ENCODE assay signal across 8 mouse cellular contexts in genomic region chr2:5714211-5715053, GRCm38 (mm10). TPM values are rescaled to one million over a fixed set of nuclear protein-coding genes. Genes with fewer than 3 reads are reported as not detected.
A peak's percentile ranks its signal among the peaks of the same experiment; 100 is the strongest.
DNase-seq lines count a peak whose midpoint lies in the region; ATAC-seq and TF ChIP-seq lines count a peak whose summit lies in the region.

Gene Camk1d (minus strand): TSS chr2:5714515.

- H3K79me2 ChIP-seq in myocyte (ENCODE audit: control insufficient read depth, insufficient read depth), result no peaks in the 10 kb centered on the region

- peak; percentile 44; the same call in 1 of the 2 replicates for TF ChIP-seq CTCF in bone marrow, adult 2 months (IDR thresholded peaks at IDR 0.05; ENCODE audit: control insufficient read depth, insufficient read depth, low read length)
- peak; percentile 63 for TF ChIP-seq CTCF in kidney, postnatal 0 days (IDR thresholded peaks at IDR 0.05; ENCODE audit: low read depth)

- H3K27me3 ChIP-seq in embryonic facial prominence, embryonic 15.5 days, result peaks cover 15% of the 10 kb centered on the region; the same call in 1 of the 2 replicates
- H3K27me3 ChIP-seq in heart, embryonic 12.5 days (replicated peaks), result peaks cover 35% of the 10 kb centered on the region
- 0 out of 2 replicates have a peak, but pooled peaks cover 13% of the 10 kb centered on the region for H3K27me3 ChIP-seq in kidney, postnatal 0 days (ENCODE audit: insufficient read depth, low read length)
- H3K27me3 ChIP-seq in liver, embryonic 11.5 days (replicated peaks; ENCODE audit: control insufficient read depth, insufficient read depth, low read length), result peaks cover 23% of the 10 kb centered on the region
- no peaks in the 10 kb centered on the region for H3K27me3 ChIP-seq in myocyte (ENCODE audit: control insufficient read depth, insufficient read depth, insufficient read length)

- H3K4me3 ChIP-seq in bone marrow, adult 2 months (replicated peaks; ENCODE audit: control insufficient read depth, low read depth, low read length), result peak within 1 kb of the TSS; percentile 98
- H3K4me3 ChIP-seq in embryonic facial prominence, embryonic 15.5 days (replicated peaks), result peak within 1 kb of the TSS; percentile 67
- H3K4me3 ChIP-seq in heart, embryonic 12.5 days, result peak within 1 kb of the TSS; percentile 76
- peak within 1 kb of the TSS; percentile 60 for H3K4me3 ChIP-seq in kidney, postnatal 0 days (replicated peaks; ENCODE audit: low read depth, low read length)
- H3K4me3 ChIP-seq in liver, embryonic 11.5 days (ENCODE audit: low read depth, low read length), result peak within 1 kb of the TSS; percentile 69
- H3K4me3 ChIP-seq in myocyte, result peak within 1 kb of the TSS; percentile 56

- under 1% methylated on average over 80 of the region's 80 CpGs for WGBS in bone marrow, adult 2 months
- WGBS in embryonic facial prominence, embryonic 15.5 days, result under 1% methylated on average over 72 of the region's 80 CpGs
- WGBS in heart, embryonic 12.5 days, result under 1% methylated on average over 73 of the region's 80 CpGs
- under 1% methylated on average over 74 of the region's 80 CpGs for WGBS in kidney, postnatal 0 days
- under 1% methylated on average over 74 of the region's 80 CpGs for WGBS in liver, embryonic 11.5 days

- DNase-seq in A20 (ENCODE audit: low read depth, low spot score), result peak; percentile 94
- peak; percentile 83 for DNase-seq in kidney, postnatal 0 days (ENCODE audit: low spot score)
- peak; percentile 86 for DNase-seq in liver, embryonic 11.5 days (ENCODE audit: low spot score)
- peak; percentile 79 to 90 for DNase-seq in spleen, postnatal 4 days (ENCODE audit: low spot score in 2 of 2)

- H3K36me3 ChIP-seq in embryonic facial prominence, embryonic 15.5 days, result no peaks in the 10 kb centered on the region
- H3K36me3 ChIP-seq in heart, embryonic 12.5 days, result no peaks in the 10 kb centered on the region
- H3K36me3 ChIP-seq in kidney, postnatal 0 days (ENCODE audit: insufficient read depth, low read length), result no peaks in the 10 kb centered on the region
- H3K36me3 ChIP-seq in liver, embryonic 11.5 days (ENCODE audit: control insufficient read depth, insufficient read depth, low read length), result no peaks in the 10 kb centered on the region
- H3K36me3 ChIP-seq in myocyte (ENCODE audit: control insufficient read depth, insufficient read depth), result no peaks in the 10 kb centered on the region

- H3K4me2 ChIP-seq in embryonic facial prominence, embryonic 15.5 days (replicated peaks), result peak within 1 kb of the TSS; percentile 99
- peak within 1 kb of the TSS; percentile 90 for H3K4me2 ChIP-seq in heart, embryonic 12.5 days
- peak within 1 kb of the TSS; percentile 98 for H3K4me2 ChIP-seq in kidney, postnatal 0 days (ENCODE audit: low read length)
- H3K4me2 ChIP-seq in liver, embryonic 11.5 days, result peak within 1 kb of the TSS; percentile 100
- H3K4me2 ChIP-seq in myocyte (ENCODE audit: low read depth), result peak within 1 kb of the TSS; percentile 99

- peak within 1 kb of the TSS; percentile 89 for H3K27ac ChIP-seq in bone marrow, adult 2 months (ENCODE audit: control insufficient read depth, insufficient read depth, low read depth, low read length, poor library complexity)
- peak within 1 kb of the TSS; percentile 72 for H3K27ac ChIP-seq in embryonic facial prominence, embryonic 15.5 days (replicated peaks)
- no peak within 1 kb of the TSS for H3K27ac ChIP-seq in heart, embryonic 12.5 days (ENCODE audit: poor library complexity, severe bottlenecking)
- no peak within 1 kb of the TSS for H3K27ac ChIP-seq in kidney, postnatal 0 days
- no peak within 1 kb of the TSS for H3K27ac ChIP-seq in liver, embryonic 11.5 days (ENCODE audit: low read depth, low read length)

- H3K4me1 ChIP-seq in bone marrow, adult 2 months (ENCODE audit: control insufficient read depth, insufficient read depth, low read length), result peaks cover 3% of the 10 kb centered on the region
- H3K4me1 ChIP-seq in embryonic facial prominence, embryonic 15.5 days, result peaks cover 20% of the 10 kb centered on the region; the same call in 1 of the 2 replicates
- peaks cover 12% of the 10 kb centered on the region; the same call in 1 of the 2 replicates for H3K4me1 ChIP-seq in heart, embryonic 12.5 days (replicated peaks)
- peaks cover 2% of the 10 kb centered on the region; the same call in 1 of the 2 replicates for H3K4me1 ChIP-seq in kidney, postnatal 0 days (replicated peaks; ENCODE audit: insufficient read depth, low read length)
- peaks cover 13% of the 10 kb centered on the region; the same call in 1 of the 2 replicates for H3K4me1 ChIP-seq in liver, embryonic 11.5 days (replicated peaks; ENCODE audit: control insufficient read depth, insufficient read depth, low read length)

- peak; percentile 84 for ATAC-seq in embryonic facial prominence, embryonic 15.5 days (ENCODE audit: insufficient number of reproducible peaks, low FRiP score, low TSS enrichment, low read depth)
- ATAC-seq in heart, embryonic 12.5 days (ENCODE audit: insufficient number of reproducible peaks, low FRiP score), result peak; percentile 78
- peak; percentile 90 for ATAC-seq in kidney, postnatal 0 days (replicated peaks; ENCODE audit: low FRiP score, low read depth)
- ATAC-seq in liver, embryonic 11.5 days (replicated peaks; ENCODE audit: low FRiP score), result peak; percentile 83

- H3K9me3 ChIP-seq in embryonic facial prominence, embryonic 15.5 days (replicated peaks), result peaks cover 5% of the 10 kb centered on the region; the same call in 1 of the 2 replicates
- peaks cover 8% of the 10 kb centered on the region for H3K9me3 ChIP-seq in heart, embryonic 12.5 days (replicated peaks)
- H3K9me3 ChIP-seq in kidney, postnatal 0 days (replicated peaks; ENCODE audit: low read length), result no peaks in the 10 kb centered on the region
- H3K9me3 ChIP-seq in liver, embryonic 11.5 days (ENCODE audit: control insufficient read depth, low read length), result no peaks in the 10 kb centered on the region

- H3K9ac ChIP-seq in embryonic facial prominence, embryonic 15.5 days, result peak within 1 kb of the TSS; percentile 44
- H3K9ac ChIP-seq in heart, embryonic 12.5 days, result peak within 1 kb of the TSS; percentile 64
- peak within 1 kb of the TSS; percentile 19; the same call in 1 of the 2 replicates for H3K9ac ChIP-seq in kidney, postnatal 0 days (ENCODE audit: low read depth, low read length)
- H3K9ac ChIP-seq in liver, embryonic 11.5 days (ENCODE audit: low read depth, low read length), result peak within 1 kb of the TSS; percentile 44

- peak within 1 kb of the TSS; percentile 11 for H3ac ChIP-seq in myocyte (ENCODE audit: control insufficient read depth, insufficient read length)

- TF ChIP-seq POLR2A in bone marrow, adult 2 months (IDR thresholded peaks at IDR 0.05; ENCODE audit: borderline replicate concordance, control insufficient read depth, low read depth, low read length), result peak; percentile 60; the same call in 1 of the 2 replicates
- TF ChIP-seq POLR2A in myocyte (IDR thresholded peaks at IDR 0.05; ENCODE audit: insufficient read length, low read depth), result peak; percentile 42

TF ChIP-seq in myocyte, 11 proteins besides CTCF, POLR2A, EP300 and RAD21:
- no peak for TF ChIP-seq POLR2AphosphoS2 (IDR thresholded peaks at IDR 0.05; ENCODE audit: insufficient read length, low read depth)
TF ChIP-seq in myocyte: peak in this region for 0.

RNA-seq across cellular contexts. Expression of gene Camk1d, which starts in this region (rescaled TPM):
- polyA plus RNA-seq in bone marrow, adult 2 months (2011; ENCODE audit: insufficient read depth, insufficient read length, low replicate concordance, missing spikeins), result 3.4 and 9.8 TPM in 2 replicates
- polyA plus RNA-seq in embryonic facial prominence, embryonic 15.5 days (2015; fragmentation: Nextera tagmentation; extraction: Ambion mirVana), result 6.9 and 10.4 TPM in 2 replicates
- polyA plus RNA-seq in heart, embryonic 12.5 days (2016; fragmentation: Nextera tagmentation; extraction: Ambion mirVana), result 2.2 and 3.1 TPM in 2 replicates
- 1.2 and 1.5 TPM in 2 replicates for polyA plus RNA-seq in kidney, postnatal 0 days (2015; fragmentation: Nextera tagmentation; extraction: Ambion mirVana)
- polyA plus RNA-seq in liver, embryonic 11.5 days (2014; fragmentation: Nextera tagmentation; extraction: Ambion mirVana), result 1.0 and 1.4 TPM in 2 replicates
- 1.1 TPM for polyA plus RNA-seq in myocyte (2012; fragmentation: generic; extraction: Trizol)

Comparison
In these comparisons a context has a peak if more than half of its experiments do, and no peak if none do; other contexts are left out.
1. H3K27ac ChIP-seq: peak in bone marrow, adult 2 months (single experiment) and embryonic facial prominence, embryonic 15.5 days (single experiment); none in heart, embryonic 12.5 days (single experiment), kidney, postnatal 0 days (single experiment) and liver, embryonic 11.5 days (single experiment).
2. Peak in every context shown above with its lines, with median percentiles within 50 percentile points of each other: DNase-seq, H3K4me3 ChIP-seq, ATAC-seq, H3K4me2 ChIP-seq and H3K9ac ChIP-seq.